Mouse (Mus musculus) hindbrain, embryonic 14.5 days (tissue): Measurements from ENCODE around the gene Slc9a5. TPM values are rescaled to one million over a fixed set of nuclear protein-coding genes. Genes with fewer than 3 reads are reported as not detected.

ENCODE experiments used
- ATAC-seq: fragments of 200-750 bp; cut with Nextera tagmentation; 2 replicates; pipeline ENCODE4 v1.8.0; 2017; ENCODE audit warnings: moderate number of reproducible peaks, mild to moderate bottlenecking, moderate TSS enrichment, moderate library complexity; ENCODE audit not compliant: low FRiP score
- DNase-seq: peaks from one replicate; pipeline ENCODE4 v3.0.0-alpha.2; 2015; ENCODE audit warnings: low spot score
- H3K27ac ChIP-seq: fragments of 300-500 bp; sonication (generic); 2 replicates; pipeline ENCODE4 v1.5.1; 2014; ENCODE audit warnings: mild to moderate bottlenecking, moderate library complexity
- H3K27me3 ChIP-seq: fragments of 300-500 bp; sonication (generic); 2 replicates; pipeline ENCODE4 v1.6.1; 2014; ENCODE audit warnings: mild to moderate bottlenecking, low read length, mixed read lengths; ENCODE audit not compliant: control insufficient read depth, insufficient read depth
- H3K36me3 ChIP-seq: fragments of 300-500 bp; sonication (generic); replicated peaks from 2 replicates; pipeline ENCODE4 v1.6.1; 2014; ENCODE audit not compliant: control insufficient read depth, insufficient read depth
- H3K4me1 ChIP-seq: fragments of 300-500 bp; sonication (generic); replicated peaks from 2 replicates; pipeline ENCODE4 v1.6.1; 2014; ENCODE audit warnings: antibody characterized with exemption, low read length, mixed read lengths; ENCODE audit not compliant: control insufficient read depth, insufficient read depth
- H3K4me2 ChIP-seq: fragments of 300-500 bp; sonication (generic); replicated peaks from 2 replicates; pipeline ENCODE4 v1.6.1; 2014; ENCODE audit warnings: mild to moderate bottlenecking, moderate library complexity
- H3K4me3 ChIP-seq: fragments of 300-500 bp; sonication (generic); replicated peaks from 2 replicates; pipeline ENCODE4 v1.5.1; 2014; ENCODE audit warnings: mild to moderate bottlenecking, low read length
- H3K9ac ChIP-seq: fragments of 300-500 bp; sonication (generic); 2 replicates; pipeline ENCODE4 v1.6.1; 2014
- H3K9me3 ChIP-seq: fragments of 300-500 bp; sonication (generic); 2 replicates; pipeline ENCODE4 v1.6.1; 2016; ENCODE audit warnings: low read length; ENCODE audit not compliant: control insufficient read depth
- WGBS: fragments of 180-500 bp; shearing (Covaris S2); extraction: QIAGEN DNeasy Blood & Tissue Kit; methylation state at CpG from one replicate; pipeline ENCODE4 v1.1.7; 2014; 5-methylcytosine and 5-hydroxymethylcytosine counted together
- polyA plus RNA-seq: library from polyadenylated mRNA; unstranded; fragments of >200 nt; fragmentation: Nextera tagmentation; extraction: Ambion mirVana; gene quantifications from 2 replicates; pipeline ENCODE4 v1.2.1, GENCODE M21; 2014

Slc9a5 gene
- 11.4 and 12.1 TPM in 2 replicates for polyA plus RNA-seq

GRCm38 (mm10) chr8:105348450-105349095 is at the start of gene Slc9a5:
Slc9a5 (plus strand) TSS chr8:105348843.
- under 1% methylated on average over 34 of the region's 34 CpGs for WGBS

GRCm38 (mm10) chr8:105299962-105300361 is 48.7 kb upstream of the Slc9a5 start:
- H3K4me3 ChIP-seq: no peak overlapping the region
- H3K4me2 ChIP-seq: no peak overlapping the region
- no peaks in the 10 kb centered on the region for H3K9me3 ChIP-seq
- H3K27ac ChIP-seq: no peak overlapping the region
- H3K27me3 ChIP-seq: no peaks in the 10 kb centered on the region
- ATAC-seq (no peak), DNase-seq (no peak)
- H3K36me3 ChIP-seq: peaks cover 56% of the 10 kb centered on the region
- 96% methylated on average over 8 of the region's 8 CpGs for WGBS
- H3K9ac ChIP-seq: no peak overlapping the region
- H3K4me1 ChIP-seq: peaks cover 17% of the 10 kb centered on the region

More at GRCm38 (mm10) chr8:105348450-105349095, at the start of gene Slc9a5:
- DNase-seq (peak; percentile 72), ATAC-seq (peak; percentile 4)
- H3K9me3 ChIP-seq: no peaks in the 10 kb centered on the region
- no peaks in the 10 kb centered on the region for H3K36me3 ChIP-seq
- H3K4me3 ChIP-seq: peak within 1 kb of the TSS; percentile 74
- H3K4me1 ChIP-seq: peaks cover 9% of the 10 kb centered on the region; the same call in 1 of the 2 replicates
- H3K27me3 ChIP-seq: peaks cover 15% of the 10 kb centered on the region; the same call in 1 of the 2 replicates
- peak within 1 kb of the TSS; percentile 79 for H3K9ac ChIP-seq
- H3K4me2 ChIP-seq: peak within 1 kb of the TSS; percentile 98
- peak within 1 kb of the TSS; percentile 63 for H3K27ac ChIP-seq

- Histone ChIP-seq H3K36me3 (peaks cover 77% of the 10 kb centered on the region), H3K27ac (no peak overlapping the region), H3K9ac (no peak overlapping the region), H3K4me3 (no peak overlapping the region), H3K27me3 (no peaks in the 10 kb centered on the region), H3K4me2 (no peak overlapping the region), H3K4me1 (peaks cover 18% of the 10 kb centered on the region), H3K9me3 (no peaks in the 10 kb centered on the region)
- ATAC-seq (no peak), DNase-seq (no peak)
- WGBS: 87% methylated on average over 8 of the region's 8 CpGs
Measured at GRCm38 (mm10) chr8:105303396-105303795, 45.2 kb upstream of the Slc9a5 start.

- Histone ChIP-seq H3K4me1 (peaks cover 13% of the 10 kb centered on the region), H3K9ac (no peak overlapping the region), H3K27me3 (no peaks in the 10 kb centered on the region), H3K9me3 (no peaks in the 10 kb centered on the region), H3K36me3 (peaks cover 82% of the 10 kb centered on the region), H3K4me3 (no peak overlapping the region), H3K27ac (no peak overlapping the region), H3K4me2 (no peak overlapping the region)
- 84% methylated on average over 9 of the region's 9 CpGs for WGBS
- no peak for DNase-seq
- no peak for ATAC-seq
Measured at GRCm38 (mm10) chr8:105303874-105304273, 44.8 kb upstream of the Slc9a5 start.

GRCm38 (mm10) chr8:105304325-105305210 is 44.1 kb upstream of the Slc9a5 start:
- Histone ChIP-seq H3K4me2 (no peak overlapping the region), H3K27me3 (no peaks in the 10 kb centered on the region), H3K9me3 (no peaks in the 10 kb centered on the region), H3K4me1 (peaks cover 10% of the 10 kb centered on the region), H3K9ac (no peak overlapping the region), H3K4me3 (no peak overlapping the region), H3K36me3 (peaks cover 87% of the 10 kb centered on the region), H3K27ac (peak overlapping the region; percentile 16; the same call in 1 of the 2 replicates)
- 68% methylated on average over 9 of the region's 9 CpGs for WGBS
- ATAC-seq: no peak; the same call in 1 of the 2 replicates
- no peak for DNase-seq

DNA sequence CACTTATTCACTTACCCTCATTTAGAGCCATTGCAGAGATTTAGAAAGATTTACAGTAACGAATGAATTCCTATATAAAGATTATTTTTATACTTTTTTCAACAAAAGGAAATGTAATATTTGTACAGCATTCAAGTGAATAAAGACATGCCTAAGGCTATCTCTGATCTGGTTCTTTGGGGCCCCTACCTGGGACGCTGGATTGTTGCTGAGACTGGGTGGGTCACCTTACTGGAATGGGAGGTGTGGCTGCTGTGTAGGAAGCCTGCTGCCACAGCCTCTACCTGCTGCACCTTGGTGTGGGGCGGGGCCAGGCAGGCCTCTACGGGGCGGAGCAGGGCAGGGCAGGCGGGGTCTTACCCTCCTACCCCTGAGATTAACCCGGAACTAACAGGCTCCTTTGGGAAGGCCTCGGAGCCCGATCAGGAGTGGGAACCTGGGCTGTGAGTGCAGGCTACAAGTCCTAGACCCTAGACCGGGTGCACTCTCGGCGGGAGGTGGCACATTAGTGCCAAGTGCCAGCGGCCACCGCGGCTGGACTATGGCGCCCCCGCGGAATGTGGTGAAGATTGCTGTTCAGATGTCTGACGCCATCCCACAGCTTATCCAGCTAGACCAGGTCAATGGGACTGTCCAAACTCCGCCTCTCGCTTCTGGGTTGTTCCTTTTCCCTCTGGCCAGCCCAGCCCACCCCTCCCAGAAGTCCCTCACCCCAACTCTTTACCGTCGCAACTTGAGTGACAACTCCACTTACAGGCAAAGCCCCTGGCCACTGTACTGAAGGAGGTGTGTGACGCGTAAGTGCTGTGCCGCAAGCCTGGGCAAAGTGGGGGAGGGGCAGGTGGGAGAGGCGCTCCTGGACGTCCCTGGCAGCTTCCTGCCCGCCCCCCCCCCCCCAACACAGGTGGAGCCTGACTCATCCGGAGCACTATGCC is 43.2 kb upstream of the Slc9a5 start, which contains the start of gene Elmo3:
Gene Elmo3, plus strand, starts transcription at position 391 of the 935 bp plus-strand sequence.
- Histone ChIP-seq H3K9me3 (no peaks in the 10 kb centered on the region), H3K4me3 (peak within 1 kb of the TSS; percentile 12; the same call in 1 of the 2 replicates), H3K27ac (peak within 1 kb of the TSS; percentile 16; the same call in 1 of the 2 replicates), H3K27me3 (no peaks in the 10 kb centered on the region), H3K9ac (peak within 1 kb of the TSS; percentile 13; the same call in 1 of the 2 replicates), H3K4me1 (peaks cover 10% of the 10 kb centered on the region), H3K4me2 (peak within 1 kb of the TSS; percentile 47), H3K36me3 (peaks cover 86% of the 10 kb centered on the region)
- 7% methylated on average over 30 of the region's 30 CpGs for WGBS
- ATAC-seq (peak; percentile 45), DNase-seq (no peak)

GRCm38 (mm10) chr8:105306146-105306691 is 42.4 kb upstream of the Slc9a5 start:
- peaks cover 10% of the 10 kb centered on the region for H3K4me1 ChIP-seq
- H3K4me3 ChIP-seq: no peak overlapping the region
- H3K27ac ChIP-seq: no peak overlapping the region
- H3K9me3 ChIP-seq: no peaks in the 10 kb centered on the region
- H3K4me2 ChIP-seq: peak overlapping the region; percentile 47
- DNase-seq (no peak), ATAC-seq (no peak)
- H3K27me3 ChIP-seq: no peaks in the 10 kb centered on the region
- H3K36me3 ChIP-seq: peaks cover 84% of the 10 kb centered on the region
- H3K9ac ChIP-seq: 0 out of 2 replicates have a peak overlapping the region, but pooled peaks have one; percentile 13
- WGBS: 50% methylated on average over 5 of the region's 5 CpGs

DNA sequence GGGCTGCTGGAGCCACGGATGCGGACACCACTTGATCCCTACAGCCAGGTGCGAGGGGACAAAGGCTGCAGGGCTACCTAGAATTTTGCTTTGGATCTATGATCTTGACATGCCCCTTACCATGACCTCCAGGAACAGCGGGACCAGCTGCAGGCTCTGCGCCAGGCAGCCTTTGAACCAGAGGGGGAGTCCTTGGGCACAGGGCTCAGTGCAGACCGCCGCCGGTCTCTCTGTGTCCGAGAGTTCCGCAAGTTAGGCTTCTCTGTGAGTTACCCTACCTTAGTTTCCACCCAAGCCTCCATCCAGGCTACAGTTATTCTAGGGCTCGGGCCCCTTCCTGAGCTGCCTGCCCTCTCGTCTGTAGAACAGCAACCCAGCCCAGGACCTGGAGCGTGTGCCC is 41.0 kb upstream of the Slc9a5 start:
- Histone ChIP-seq H3K9me3 (no peaks in the 10 kb centered on the region), H3K9ac (no peak overlapping the region), H3K4me2 (no peak overlapping the region), H3K27ac (no peak overlapping the region), H3K4me3 (no peak overlapping the region), H3K36me3 (peaks cover 84% of the 10 kb centered on the region), H3K27me3 (no peaks in the 10 kb centered on the region), H3K4me1 (peaks cover 10% of the 10 kb centered on the region)
- no peak for DNase-seq
- no peak for ATAC-seq
- WGBS: 96% methylated on average over 13 of the region's 13 CpGs
